Mouse (Mus musculus): ENCODE results near the gene Grk3. TPM values are rescaled to one million over a fixed set of nuclear protein-coding genes. Genes with fewer than 3 reads are reported as not detected.

The Grk3 gene
- polyA plus RNA-seq, 2 experiments = 7.5 to 13.1 TPM

- no peak for TF ChIP-seq POLR2A (IDR thresholded peaks at IDR 0.05; ENCODE audit: borderline replicate concordance, extremely low read depth, insufficient read depth, insufficient read length)
- H3K27ac ChIP-seq (replicated peaks; ENCODE audit: low read depth, low read length) = no peak overlapping the region
- 0 out of 2 replicates have a peak, but pooled peaks cover 3% of the 10 kb centered on the region for H3K27me3 ChIP-seq (ENCODE audit: control insufficient read depth, insufficient read depth, low read length)
- DNase-seq (ENCODE audit: low spot score) = no peak
- no peaks in the 10 kb centered on the region for H3K9me3 ChIP-seq (ENCODE audit: control insufficient read depth, low read length)
- no peaks in the 10 kb centered on the region for H3K36me3 ChIP-seq (ENCODE audit: control insufficient read depth, insufficient read depth, low read length)
- H3K9ac ChIP-seq (ENCODE audit: low read depth, low read length, severe bottlenecking) = no peak overlapping the region
- ATAC-seq (ENCODE audit: low FRiP score, low read depth) = no peak
- H3K4me3 ChIP-seq (replicated peaks; ENCODE audit: low read length) = no peak overlapping the region
- peaks cover 9% of the 10 kb centered on the region for H3K4me1 ChIP-seq (ENCODE audit: control insufficient read depth, insufficient read depth, low read length)
- WGBS = 90% methylated on average over 1 of the region's 1 CpGs
- H3K4me2 ChIP-seq (replicated peaks; ENCODE audit: low read depth, low read length, severe bottlenecking) = no peak overlapping the region
Measured at GRCm38 (mm10) chr5:113017004-113017403, 1.4 kb upstream of the Grk3 start.

GRCm38 (mm10) chr5:113014808-113015235 lies 769 bp downstream of the Grk3 start:
- Histone ChIP-seq H3K9me3 (ENCODE audit: control insufficient read depth, low read length) (no peaks in the 10 kb centered on the region), H3K4me2 (replicated peaks; ENCODE audit: low read depth, low read length, severe bottlenecking) (peak overlapping the region; percentile 63), H3K27ac (replicated peaks; ENCODE audit: low read depth, low read length) (no peak overlapping the region), H3K9ac (ENCODE audit: low read depth, low read length, severe bottlenecking) (peak overlapping the region; percentile 82), H3K4me1 (ENCODE audit: control insufficient read depth, insufficient read depth, low read length) (peaks cover 9% of the 10 kb centered on the region), H3K27me3 (ENCODE audit: control insufficient read depth, insufficient read depth, low read length) (0 out of 2 replicates have a peak, but pooled peaks cover 3% of the 10 kb centered on the region), H3K36me3 (ENCODE audit: control insufficient read depth, insufficient read depth, low read length) (no peaks in the 10 kb centered on the region), H3K4me3 (replicated peaks; ENCODE audit: low read length) (peak overlapping the region; percentile 64)
- TF ChIP-seq POLR2A (IDR thresholded peaks at IDR 0.05; ENCODE audit: borderline replicate concordance, extremely low read depth, insufficient read depth, insufficient read length) = no peak
- no peak; the same call in none of the 2 replicates for ATAC-seq (ENCODE audit: low FRiP score, low read depth)
- 3% methylated on average over 14 of the region's 14 CpGs for WGBS
- DNase-seq (ENCODE audit: low spot score) = peak; percentile 11

GRCm38 (mm10) chr5:113014111-113014807 lies 1.3 kb downstream of the Grk3 start:
- Histone ChIP-seq H3K36me3 (ENCODE audit: control insufficient read depth, insufficient read depth, low read length) (no peaks in the 10 kb centered on the region), H3K4me1 (ENCODE audit: control insufficient read depth, insufficient read depth, low read length) (peaks cover 9% of the 10 kb centered on the region), H3K9me3 (ENCODE audit: control insufficient read depth, low read length) (no peaks in the 10 kb centered on the region), H3K9ac (ENCODE audit: low read depth, low read length, severe bottlenecking) (peak overlapping the region; percentile 82), H3K27ac (replicated peaks; ENCODE audit: low read depth, low read length) (no peak overlapping the region), H3K4me3 (replicated peaks; ENCODE audit: low read length) (peak overlapping the region; percentile 64), H3K4me2 (replicated peaks; ENCODE audit: low read depth, low read length, severe bottlenecking) (peak overlapping the region; percentile 63), H3K27me3 (ENCODE audit: control insufficient read depth, insufficient read depth, low read length) (0 out of 2 replicates have a peak, but pooled peaks cover 3% of the 10 kb centered on the region)
- 56% methylated on average over 16 of the region's 16 CpGs for WGBS
- no peak for DNase-seq (ENCODE audit: low spot score)
- no peak for ATAC-seq (ENCODE audit: low FRiP score, low read depth)
- TF ChIP-seq POLR2A (IDR thresholded peaks at IDR 0.05; ENCODE audit: borderline replicate concordance, extremely low read depth, insufficient read depth, insufficient read length) = no peak

- no peak overlapping the region for H3K27ac ChIP-seq (replicated peaks; ENCODE audit: low read depth, low read length)
- ATAC-seq (ENCODE audit: low FRiP score, low read depth) (no peak), DNase-seq (ENCODE audit: low spot score) (no peak)
- H3K27me3 ChIP-seq (ENCODE audit: control insufficient read depth, insufficient read depth, low read length) = 0 out of 2 replicates have a peak, but pooled peaks cover 3% of the 10 kb centered on the region
- TF ChIP-seq POLR2A (IDR thresholded peaks at IDR 0.05; ENCODE audit: borderline replicate concordance, extremely low read depth, insufficient read depth, insufficient read length) = no peak
- 82% methylated on average over 10 of the region's 10 CpGs for WGBS
- H3K4me2 ChIP-seq (replicated peaks; ENCODE audit: low read depth, low read length, severe bottlenecking) = no peak overlapping the region
- no peaks in the 10 kb centered on the region for H3K36me3 ChIP-seq (ENCODE audit: control insufficient read depth, insufficient read depth, low read length)
- no peaks in the 10 kb centered on the region for H3K9me3 ChIP-seq (ENCODE audit: control insufficient read depth, low read length)
- H3K4me3 ChIP-seq (replicated peaks; ENCODE audit: low read length) = no peak overlapping the region
- no peak overlapping the region for H3K9ac ChIP-seq (ENCODE audit: low read depth, low read length, severe bottlenecking)
- H3K4me1 ChIP-seq (ENCODE audit: control insufficient read depth, insufficient read depth, low read length) = peaks cover 9% of the 10 kb centered on the region
Measured at GRCm38 (mm10) chr5:113011926-113012325, 3.7 kb downstream of the Grk3 start.

GRCm38 (mm10) chr5:113009183-113009820 lies 6.3 kb downstream of the Grk3 start:
- H3K36me3 ChIP-seq (ENCODE audit: control insufficient read depth, insufficient read depth, low read length) = no peaks in the 10 kb centered on the region
- no peak overlapping the region for H3K9ac ChIP-seq (ENCODE audit: low read depth, low read length, severe bottlenecking)
- H3K4me3 ChIP-seq (replicated peaks; ENCODE audit: low read length) = no peak overlapping the region
- 0 out of 2 replicates have a peak, but pooled peaks cover 3% of the 10 kb centered on the region for H3K27me3 ChIP-seq (ENCODE audit: control insufficient read depth, insufficient read depth, low read length)
- DNase-seq (ENCODE audit: low spot score) = no peak
- H3K9me3 ChIP-seq (ENCODE audit: control insufficient read depth, low read length) = no peaks in the 10 kb centered on the region
- H3K27ac ChIP-seq (replicated peaks; ENCODE audit: low read depth, low read length) = no peak overlapping the region
- no peak for TF ChIP-seq POLR2A (IDR thresholded peaks at IDR 0.05; ENCODE audit: borderline replicate concordance, extremely low read depth, insufficient read depth, insufficient read length)
- no peak overlapping the region for H3K4me2 ChIP-seq (replicated peaks; ENCODE audit: low read depth, low read length, severe bottlenecking)
- WGBS = 74% methylated on average over 8 of the region's 8 CpGs
- 0 out of 2 replicates have a peak, but pooled peaks cover 2% of the 10 kb centered on the region for H3K4me1 ChIP-seq (ENCODE audit: control insufficient read depth, insufficient read depth, low read length)
- no peak for ATAC-seq (ENCODE audit: low FRiP score, low read depth)
